Mouse (Mus musculus) midbrain, embryonic 14.5 days (tissue): Measurements from ENCODE around the gene Jup. TPM values are rescaled to one million over a fixed set of nuclear protein-coding genes. Genes with fewer than 3 reads are reported as not detected.
"Not testable (repeated sequence)": the region's sequence is repeated elsewhere in the genome, so short reads cannot be mapped to it uniquely, and the experiment has no call there.

Experiments
- ATAC-seq: fragments of 200-750 bp; cut with Nextera tagmentation; 2 replicates; pipeline ENCODE4 v1.8.0; 2017; ENCODE audit warnings: moderate number of reproducible peaks, moderate library complexity; ENCODE audit not compliant: low FRiP score, low TSS enrichment
- DNase-seq: peaks from one replicate; pipeline ENCODE4 v3.0.0-alpha.2; 2015
- H3K27ac ChIP-seq: fragments of 300-500 bp; sonication (generic); replicated peaks from 2 replicates; pipeline ENCODE4 v1.5.1; 2014; ENCODE audit warnings: mild to moderate bottlenecking, low read depth, low read length, moderate library complexity
- H3K27me3 ChIP-seq: fragments of 300-500 bp; sonication (generic); 2 replicates; pipeline ENCODE4 v1.6.1; 2014; ENCODE audit warnings: low read length, control low read depth, mixed read lengths; ENCODE audit not compliant: control insufficient read depth, insufficient read depth
- H3K36me3 ChIP-seq: fragments of 300-500 bp; sonication (generic); 2 replicates; pipeline ENCODE4 v1.6.1; 2014; ENCODE audit warnings: low read length, control low read depth; ENCODE audit not compliant: control insufficient read depth, insufficient read depth
- H3K4me1 ChIP-seq: fragments of 300-500 bp; sonication (generic); 2 replicates; pipeline ENCODE4 v1.6.1; 2014; ENCODE audit warnings: mild to moderate bottlenecking, antibody characterized with exemption, low read length, control low read depth; ENCODE audit not compliant: control insufficient read depth, insufficient read depth
- H3K4me2 ChIP-seq: fragments of 300-500 bp; sonication (generic); 2 replicates; pipeline ENCODE4 v1.6.1; 2014; ENCODE audit warnings: mild to moderate bottlenecking, low read length, moderate library complexity
- H3K4me3 ChIP-seq: fragments of 300-500 bp; sonication (generic); replicated peaks from 2 replicates; pipeline ENCODE4 v1.5.1; 2014; ENCODE audit warnings: low read depth, low read length
- H3K9ac ChIP-seq: fragments of 300-500 bp; sonication (generic); replicated peaks from 2 replicates; pipeline ENCODE4 v1.6.1; 2014; ENCODE audit warnings: mild to moderate bottlenecking, low read length, moderate library complexity
- H3K9me3 ChIP-seq: fragments of 300-500 bp; sonication (generic); 2 replicates; pipeline ENCODE4 v1.6.1; 2016; ENCODE audit warnings: low read length, control low read depth, mixed read lengths; ENCODE audit not compliant: control insufficient read depth
- WGBS: fragments of 180-500 bp; shearing (Covaris S2); extraction: QIAGEN DNeasy Blood & Tissue Kit; methylation state at CpG from one replicate; pipeline ENCODE4 v1.1.7; 2014; 5-methylcytosine and 5-hydroxymethylcytosine counted together
- polyA plus RNA-seq: library from polyadenylated mRNA; unstranded; fragments of >200 nt; fragmentation: Nextera tagmentation; extraction: Ambion mirVana; gene quantifications from 2 replicates; pipeline ENCODE4 v1.2.1, GENCODE M21; 2014

Jup gene
- polyA plus RNA-seq, 1 experiment from 2014 or later, result 70.0 TPM

- H3K4me2 ChIP-seq, result no peak overlapping the region
- H3K27me3 ChIP-seq, result no peaks in the 10 kb centered on the region
- DNase-seq (peak; percentile 85), ATAC-seq (no peak)
- no peak overlapping the region for H3K4me3 ChIP-seq
- H3K27ac ChIP-seq, result no peak overlapping the region
- WGBS, result 10% methylated on average over 3 of the region's 3 CpGs
- no peak overlapping the region for H3K9ac ChIP-seq
- H3K9me3 ChIP-seq, result no peaks in the 10 kb centered on the region
- peaks cover 20% of the 10 kb centered on the region for H3K36me3 ChIP-seq
- peaks cover 7% of the 10 kb centered on the region; the same call in 1 of the 2 replicates for H3K4me1 ChIP-seq
Measured at GRCm38 (mm10) chr11:100323578-100323977, 74.0 kb downstream of the Jup start.

- ATAC-seq (no peak), DNase-seq (no peak)
- no peak overlapping the region for H3K4me2 ChIP-seq
- peaks cover 20% of the 10 kb centered on the region for H3K36me3 ChIP-seq
- no peaks in the 10 kb centered on the region for H3K9me3 ChIP-seq
- no peak overlapping the region for H3K27ac ChIP-seq
- H3K27me3 ChIP-seq, result no peaks in the 10 kb centered on the region
- 67% methylated on average over 3 of the region's 3 CpGs for WGBS
- H3K4me1 ChIP-seq, result peaks cover 7% of the 10 kb centered on the region; the same call in 1 of the 2 replicates
- H3K4me3 ChIP-seq, result no peak overlapping the region
- H3K9ac ChIP-seq, result no peak overlapping the region
Measured at GRCm38 (mm10) chr11:100322591-100323258, 74.8 kb downstream of the Jup start.

GRCm38 (mm10) chr11:100321479-100322305 lies 75.9 kb downstream of the Jup start:
- peak overlapping the region; percentile 60 for H3K4me2 ChIP-seq
- ATAC-seq, H3K9ac ChIP-seq, DNase-seq, H3K27me3 ChIP-seq, H3K27ac ChIP-seq, H3K9me3 ChIP-seq, H3K4me3 ChIP-seq, H3K4me1 ChIP-seq: not testable (repeated sequence)
- 78% methylated on average over 7 of the region's 7 CpGs for WGBS
- peaks cover 20% of the 10 kb centered on the region for H3K36me3 ChIP-seq

- H3K4me2 ChIP-seq, result peak overlapping the region; percentile 60
- not testable (repeated sequence) for H3K27me3 ChIP-seq, DNase-seq, ATAC-seq, H3K9me3 ChIP-seq, H3K4me1 ChIP-seq
- peak overlapping the region; percentile 75 for H3K4me3 ChIP-seq
- H3K9ac ChIP-seq, result peak overlapping the region; percentile 97
- peak overlapping the region; percentile 98 for H3K27ac ChIP-seq
- WGBS, result 18% methylated on average over 11 of the region's 11 CpGs
- H3K36me3 ChIP-seq, result peaks cover 20% of the 10 kb centered on the region
Measured at GRCm38 (mm10) chr11:100320701-100321410, 76.7 kb downstream of the Jup start.

- H3K4me1 ChIP-seq, result peaks cover 7% of the 10 kb centered on the region; the same call in 1 of the 2 replicates
- peak; percentile 85 for ATAC-seq
Measured at GRCm38 (mm10) chr11:100320172-100320630, 77.4 kb downstream of the Jup start.

GRCm38 (mm10) chr11:100319492-100320171 lies 77.9 kb downstream of the Jup start, which contains the start of gene Eif1:
Gene Eif1, plus strand, starts transcription at chr11:100319885.
- WGBS, result 1% methylated on average over 56 of the region's 58 CpGs
- Histone ChIP-seq H3K9ac (peak within 1 kb of the TSS; percentile 97), H3K4me3 (peak within 1 kb of the TSS; percentile 75), H3K27me3 (no peaks in the 10 kb centered on the region), H3K36me3 (peaks cover 20% of the 10 kb centered on the region), H3K27ac (peak within 1 kb of the TSS; percentile 98), H3K4me2 (peak within 1 kb of the TSS; percentile 60), H3K9me3 (no peaks in the 10 kb centered on the region), H3K4me1 (peaks cover 7% of the 10 kb centered on the region; the same call in 1 of the 2 replicates)
- ATAC-seq (peak; percentile 92), DNase-seq (peak; percentile 100)

More at GRCm38 (mm10) chr11:100320172-100320630, 77.4 kb downstream of the Jup start:
- Histone ChIP-seq H3K36me3 (peaks cover 20% of the 10 kb centered on the region), H3K27ac (peak overlapping the region; percentile 98), H3K4me3 (peak overlapping the region; percentile 75), H3K27me3 (no peaks in the 10 kb centered on the region), H3K9ac (peak overlapping the region; percentile 97), H3K4me2 (peak overlapping the region; percentile 60), H3K9me3 (no peaks in the 10 kb centered on the region)
- DNase-seq, result peak; percentile 98
- WGBS, result under 1% methylated on average over 40 of the region's 40 CpGs
